Mouse (Mus musculus) retina, postnatal 1 day (tissue): ENCODE data around the gene Trim25.

Experiments
- DNase-seq: peaks from one replicate; pipeline ENCODE4 v3.0.0-alpha.2; 2012

The Trim25 gene

DNA sequence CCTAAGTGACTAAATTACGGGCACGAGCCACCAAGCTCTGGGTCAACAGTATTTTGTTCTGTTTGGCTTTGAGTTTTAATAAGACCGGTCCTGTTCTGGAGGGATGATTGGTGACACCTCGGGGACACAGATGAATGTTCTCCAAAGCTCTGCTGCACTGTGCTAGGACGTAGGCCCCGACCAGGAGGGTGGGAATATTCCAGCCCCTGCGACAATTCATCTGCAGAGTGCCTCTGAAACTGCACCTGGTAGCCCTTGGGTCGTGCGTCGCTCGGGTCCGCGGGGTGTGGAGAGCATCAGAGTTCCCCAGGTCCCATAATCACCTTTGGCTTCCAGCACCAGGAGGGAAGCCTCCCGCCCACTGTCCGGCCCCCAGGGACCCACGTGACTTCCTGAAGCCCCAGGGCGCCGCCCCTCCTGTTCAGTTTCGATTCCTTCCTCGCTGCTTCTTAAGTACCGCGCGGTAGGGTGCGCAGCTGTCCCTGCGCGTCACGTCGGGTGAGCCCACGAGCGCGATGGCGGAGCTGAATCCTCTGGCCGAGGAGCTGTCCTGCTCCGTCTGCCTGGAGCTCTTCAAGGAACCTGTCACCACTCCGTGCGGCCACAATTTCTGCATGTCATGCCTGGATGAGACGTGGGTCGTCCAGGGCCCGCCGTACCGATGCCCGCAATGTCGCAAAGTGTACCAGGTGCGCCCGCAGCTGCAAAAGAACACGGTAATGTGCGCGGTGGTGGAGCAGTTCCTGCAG lies at the start of gene Trim25:
Trim25 (plus strand) TSS at position 403 of the 749 bp plus-strand sequence.
- DNase-seq: peak; percentile 91

DNA sequence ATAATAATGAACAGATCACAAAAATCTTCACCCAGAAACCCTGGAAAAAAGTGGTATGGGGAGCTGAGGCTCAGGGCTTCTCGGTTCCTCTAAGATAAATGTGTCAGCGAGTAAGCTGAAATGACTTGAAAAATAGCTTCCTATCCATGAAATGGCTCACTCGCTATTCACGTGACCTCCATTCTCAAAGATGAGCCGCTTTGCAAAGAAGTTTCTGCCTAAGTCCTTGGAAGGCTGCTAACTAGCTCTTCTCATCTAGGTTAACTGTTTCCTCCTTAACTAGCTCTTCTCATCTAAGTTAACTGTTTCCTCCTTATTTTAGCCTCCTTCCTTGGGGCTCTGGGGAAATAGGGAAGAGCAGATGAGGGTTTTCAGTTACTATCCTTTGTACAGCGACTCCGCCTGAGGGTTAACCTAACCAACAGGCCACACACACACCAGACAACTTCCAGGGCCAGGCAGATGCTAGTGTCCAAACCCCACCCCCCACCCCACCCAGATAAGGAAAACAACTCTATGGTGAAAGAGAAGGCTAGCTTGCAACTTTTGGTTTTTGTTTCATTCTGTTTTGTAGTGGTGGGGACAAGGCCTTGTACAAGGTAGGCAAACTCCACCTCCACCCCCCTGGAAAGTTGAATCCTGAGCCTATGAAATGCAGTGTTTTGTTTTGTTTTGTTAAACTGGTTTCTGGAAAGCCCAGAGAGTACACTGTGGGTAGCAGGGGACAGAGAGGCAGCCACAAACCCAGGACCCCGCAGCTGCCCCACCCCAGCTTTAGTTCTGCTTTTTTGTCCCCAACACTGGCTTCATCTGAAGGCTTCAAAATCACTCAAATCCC lies 49.2 kb upstream of the Trim25 start:
- DNase-seq: no peak

GRCm38 (mm10) chr11:88950640-88951250 lies 48.4 kb upstream of the Trim25 start:
- no peak for DNase-seq

DNA sequence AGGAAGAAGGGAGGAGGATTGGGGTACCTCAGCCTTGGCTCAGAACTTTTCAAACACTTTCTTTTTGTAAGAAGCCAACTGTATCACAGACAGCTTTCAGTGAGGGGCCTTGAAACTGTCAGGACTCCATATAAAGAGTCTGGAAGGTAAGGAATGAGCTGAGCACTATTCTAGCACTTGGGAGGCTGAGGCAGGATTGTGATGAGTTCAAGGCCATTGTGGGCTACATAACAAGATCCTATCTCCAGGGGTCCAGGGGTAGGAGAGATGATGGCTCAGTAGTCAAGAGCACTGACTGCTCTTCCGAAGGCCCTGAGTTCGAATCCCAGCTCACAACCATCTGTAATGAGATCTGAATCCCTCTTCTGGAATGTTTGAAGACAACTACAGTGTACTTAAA lies 47.6 kb upstream of the Trim25 start:
- DNase-seq: no peak

- DNase-seq: no peak
Measured at GRCm38 (mm10) chr11:88952117-88952516, 47.1 kb upstream of the Trim25 start.

DNA sequence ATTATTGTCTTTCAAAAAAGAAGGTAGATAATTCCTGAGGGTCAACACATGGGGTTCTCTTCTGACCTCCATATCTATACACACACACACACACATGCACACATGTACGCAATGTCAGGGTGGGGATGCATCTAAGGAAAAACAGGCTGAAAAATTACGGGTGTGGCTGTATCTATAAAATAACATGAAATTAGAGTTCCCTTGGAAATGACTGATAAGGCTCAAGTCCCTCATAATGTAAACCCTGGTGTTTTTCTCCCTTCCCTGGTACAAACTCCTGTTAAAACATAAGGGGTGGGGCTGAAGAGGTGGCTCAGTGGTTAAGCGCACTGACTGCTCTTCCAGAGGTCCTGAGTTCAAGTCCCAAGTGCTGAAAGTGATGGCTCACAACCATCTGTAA lies 45.6 kb upstream of the Trim25 start:
- DNase-seq: no peak

- DNase-seq: peak; percentile 60
Measured at GRCm38 (mm10) chr11:88954803-88955202, 44.4 kb upstream of the Trim25 start.

DNA sequence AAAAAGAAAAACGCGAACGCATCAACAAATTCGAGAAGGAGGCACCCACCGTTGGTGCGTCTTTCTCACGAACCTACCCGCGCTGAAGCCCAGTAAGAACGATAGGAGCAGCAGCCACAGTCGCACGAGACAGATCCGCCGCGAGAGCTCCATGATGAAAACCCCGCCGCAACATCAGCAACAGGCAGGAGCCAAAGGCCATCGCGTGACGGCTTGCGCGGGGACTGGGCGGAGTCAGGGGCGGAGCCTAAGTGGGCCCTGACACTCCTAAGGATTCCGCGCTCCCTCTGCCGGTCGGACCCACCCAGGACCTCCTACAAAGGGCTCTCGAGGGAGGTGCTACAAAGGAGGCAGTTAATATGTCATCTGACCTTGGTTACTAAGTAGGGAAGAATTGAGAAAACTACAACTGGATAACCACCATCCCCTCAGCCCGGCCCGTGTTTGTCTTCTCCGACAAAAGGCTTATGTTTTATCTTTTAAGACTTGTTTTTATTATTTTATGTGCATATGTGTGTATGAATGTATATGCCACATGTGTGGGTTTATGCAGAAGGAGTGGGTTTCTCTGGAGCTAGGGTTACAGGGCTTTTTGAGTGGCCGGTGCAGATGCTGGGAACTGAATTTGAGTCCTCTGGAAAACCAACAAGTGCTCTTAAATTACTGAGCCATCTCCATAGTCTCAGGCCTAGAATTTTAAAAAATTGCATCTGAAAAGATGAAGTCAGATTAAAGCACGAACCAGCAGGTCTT lies 43.8 kb upstream of the Trim25 start, which contains the start of gene Scpep1:
Scpep1 (minus strand) TSS at position 249 of the 753 bp plus-strand sequence.
- peak; percentile 97 for DNase-seq

GRCm38 (mm10) chr11:88958851-88959250 lies 40.3 kb upstream of the Trim25 start:
- DNase-seq: no peak

GRCm38 (mm10) chr11:88966881-88967361 lies 32.3 kb upstream of the Trim25 start, which contains the start of gene Elobl:
Elobl (minus strand) TSS chr11:88966931.
- DNase-seq: no peak

- DNase-seq: peak; percentile 37
Measured at GRCm38 (mm10) chr11:88970202-88970732, 28.9 kb upstream of the Trim25 start, which contains the start of gene Coil. Coil (plus strand) TSS chr11:88970252.

- DNase-seq: peak; percentile 97
Measured at GRCm38 (mm10) chr11:88973776-88974701, 25.1 kb upstream of the Trim25 start.

DNA sequence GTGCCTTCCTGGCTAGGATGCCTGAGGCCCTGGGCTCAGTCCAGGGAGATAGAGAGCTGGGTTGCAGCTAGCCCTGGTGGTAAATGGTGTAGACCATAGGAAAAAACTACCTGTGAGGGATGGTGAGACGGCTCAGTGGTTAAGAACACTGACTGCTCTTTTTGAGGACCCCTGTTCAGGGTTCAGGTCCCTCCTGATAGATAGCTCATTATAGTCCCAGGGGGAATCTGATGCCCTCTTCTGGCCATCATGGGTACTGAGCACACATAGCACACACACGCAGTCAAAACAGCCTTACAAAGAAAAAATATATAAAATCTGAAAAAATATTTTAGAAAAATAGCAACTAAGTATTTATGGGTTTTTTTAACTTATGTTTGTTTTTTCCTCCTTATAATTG lies 22.9 kb upstream of the Trim25 start:
- DNase-seq: no peak

DNA sequence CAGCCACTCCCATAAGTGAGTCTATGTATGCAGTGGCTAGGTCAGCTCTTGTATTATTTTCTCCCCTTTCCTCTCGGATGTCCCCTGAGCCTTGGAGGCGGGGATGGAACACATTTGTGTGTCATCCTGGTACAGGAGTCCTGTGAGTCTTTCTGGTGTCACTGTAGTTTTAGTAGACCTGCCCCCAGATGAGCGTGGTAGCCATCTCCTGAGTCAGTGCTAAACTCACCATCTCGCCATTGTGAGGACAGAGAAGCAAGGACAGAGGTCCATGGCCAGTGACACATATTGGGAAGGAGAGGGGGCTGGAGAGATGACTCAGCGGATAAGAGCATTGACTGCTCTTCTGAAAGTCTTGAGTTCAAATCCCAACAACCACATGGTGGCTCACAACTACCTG lies 22.0 kb upstream of the Trim25 start:
- DNase-seq: no peak

GRCm38 (mm10) chr11:88981337-88981736 lies 17.8 kb upstream of the Trim25 start:
- DNase-seq: no peak

GRCm38 (mm10) chr11:88986616-88987015 lies 12.6 kb upstream of the Trim25 start:
- no peak for DNase-seq

DNA sequence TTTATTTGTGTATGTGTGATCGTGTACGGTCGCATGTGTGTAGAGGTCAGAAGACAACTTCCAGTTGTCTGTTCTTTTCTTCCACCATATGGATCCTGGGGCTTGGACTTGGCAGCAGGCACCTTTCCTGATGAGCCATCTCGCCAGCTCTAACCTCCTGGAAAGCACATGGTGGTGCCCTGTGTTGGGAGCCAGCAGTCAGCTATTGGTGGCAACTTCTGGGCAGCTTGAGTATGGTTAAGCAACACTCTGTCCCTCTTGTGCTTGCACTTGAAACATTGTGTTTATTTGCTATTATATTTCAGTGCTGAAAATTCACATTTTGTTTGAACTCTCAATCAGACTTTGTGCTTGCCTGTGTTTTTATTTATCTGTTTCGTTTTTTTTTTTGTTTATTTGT lies 10.2 kb upstream of the Trim25 start:
- DNase-seq: no peak

- peak; percentile 70 for DNase-seq
Measured at GRCm38 (mm10) chr11:88989530-88989929, 9.6 kb upstream of the Trim25 start.

DNA sequence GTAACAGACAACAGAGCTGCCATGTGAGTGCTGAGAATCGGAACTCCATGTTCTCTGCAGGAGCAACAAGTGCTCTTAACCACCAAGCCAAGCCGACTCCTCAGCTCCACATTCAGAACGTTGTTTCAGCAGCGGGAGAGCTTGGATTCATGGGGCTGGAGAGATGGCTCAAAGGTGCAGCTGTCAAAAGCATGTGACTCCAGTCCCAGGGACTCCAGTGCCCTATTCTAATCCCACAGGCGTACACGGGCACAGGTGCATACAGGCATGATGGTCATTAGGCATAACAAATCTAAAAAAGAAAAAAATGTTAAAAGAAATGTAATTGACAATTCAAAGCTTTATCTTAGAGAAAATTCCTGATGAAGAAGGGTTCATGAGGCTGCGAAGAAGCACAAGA lies 6.0 kb upstream of the Trim25 start:
- DNase-seq: no peak

GRCm38 (mm10) chr11:88993625-88994024 lies 5.6 kb upstream of the Trim25 start:
- DNase-seq: peak; percentile 85

DNA sequence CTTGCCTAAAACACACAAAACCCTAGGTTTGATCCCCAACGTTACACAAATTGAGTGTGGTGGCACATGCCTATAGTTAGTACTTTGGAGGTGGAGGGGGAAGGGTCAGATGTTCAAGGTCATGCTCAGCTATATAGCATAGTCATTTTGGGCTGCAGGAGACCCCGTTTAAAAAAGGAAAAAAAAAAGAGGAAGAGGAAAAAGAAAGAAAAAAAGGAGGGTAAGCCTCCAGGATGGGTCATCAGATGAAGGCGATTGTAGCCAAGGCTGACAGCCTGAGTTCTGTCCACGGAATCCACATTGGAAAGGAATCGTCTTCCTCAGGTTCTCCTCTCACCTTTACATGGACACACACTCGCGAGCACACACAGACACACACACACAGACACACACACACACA lies 4.7 kb upstream of the Trim25 start:
- no peak for DNase-seq
